Mouse (Mus musculus): ENCODE measurements at regions not wholly inside any gene's neighbourhood (a gene's known extent, or its start where the extent isn't known, plus 50 kb on each side); places are given as distances from the start of the nearest gene placed in this dataset.

GRCm38 (mm10) chr13:16669281-16669680 is 657.6 kb downstream of the Inhba start:
- DNase-seq (ENCODE audit: low spot score): no peak

- DNase-seq (ENCODE audit: low spot score): no peak
Observed at GRCm38 (mm10) chr13:16670047-16670733, 658.5 kb downstream of the Inhba start.

GRCm38 (mm10) chr13:16670736-16671135 is 659.1 kb downstream of the Inhba start:
- DNase-seq (ENCODE audit: low spot score): no peak

GRCm38 (mm10) chr13:16676873-16677272 is 665.2 kb downstream of the Inhba start:
- DNase-seq (ENCODE audit: low spot score): no peak

- DNase-seq (ENCODE audit: low spot score): no peak
Observed at GRCm38 (mm10) chr13:16678246-16679024, 666.8 kb downstream of the Inhba start.

- no peak for DNase-seq (ENCODE audit: low spot score)
Observed at GRCm38 (mm10) chr13:16694201-16694600, 682.5 kb downstream of the Inhba start.

GRCm38 (mm10) chr13:16700934-16701333 is 689.3 kb downstream of the Inhba start:
- DNase-seq (ENCODE audit: low spot score): no peak

GRCm38 (mm10) chr13:16702138-16702537 is 690.5 kb downstream of the Inhba start:
- no peak for DNase-seq (ENCODE audit: low spot score)

- no peak for DNase-seq (ENCODE audit: low spot score)
Observed at GRCm38 (mm10) chr13:16705217-16706104, 693.8 kb downstream of the Inhba start.

GRCm38 (mm10) chr13:16706105-16706442 is 694.4 kb downstream of the Inhba start:
- DNase-seq (ENCODE audit: low spot score): no peak

- DNase-seq (ENCODE audit: low spot score): no peak
Observed at GRCm38 (mm10) chr13:16715296-16715960, 703.8 kb downstream of the Inhba start.

GRCm38 (mm10) chr13:16716340-16716739 is 704.7 kb downstream of the Inhba start:
- no peak for DNase-seq (ENCODE audit: low spot score)

- DNase-seq (ENCODE audit: low spot score): no peak
Observed at GRCm38 (mm10) chr13:16716796-16717749, 705.4 kb downstream of the Inhba start.

GRCm38 (mm10) chr13:16720090-16720489 is 708.4 kb downstream of the Inhba start:
- no peak for DNase-seq (ENCODE audit: low spot score)

GRCm38 (mm10) chr13:16725350-16725749 is 713.7 kb downstream of the Inhba start:
- no peak for DNase-seq (ENCODE audit: low spot score)

- no peak for DNase-seq (ENCODE audit: low spot score)
Observed at GRCm38 (mm10) chr13:16738313-16738712, 726.7 kb downstream of the Inhba start.

GRCm38 (mm10) chr13:16739563-16739962 is 727.9 kb downstream of the Inhba start:
- no peak for DNase-seq (ENCODE audit: low spot score)

- DNase-seq (ENCODE audit: low spot score): no peak
Observed at GRCm38 (mm10) chr13:16744237-16744636, 732.6 kb downstream of the Inhba start.

GRCm38 (mm10) chr13:16745644-16746043 is 734.0 kb downstream of the Inhba start:
- no peak for DNase-seq (ENCODE audit: low spot score)

GRCm38 (mm10) chr13:16746451-16746850 is 734.8 kb downstream of the Inhba start:
- no peak for DNase-seq (ENCODE audit: low spot score)

GRCm38 (mm10) chr13:16756264-16756663 is 744.6 kb downstream of the Inhba start:
- no peak for DNase-seq (ENCODE audit: low spot score)

All from ovary, postnatal 36 days (tissue).